Mouse (Mus musculus) liver, postnatal 0 days (tissue): ENCODE data around the gene Wfikkn2.

Experiments
- CTCF ChIP-seq: sonication (generic); IDR thresholded peaks from 2 replicates; pipeline ENCODE4 v1.5.1; 2016; ENCODE audit warnings: antibody characterized with exemption, low read depth
- EP300 ChIP-seq: IDR thresholded peaks from 2 replicates; pipeline ENCODE4 v1.6.1; 2016; ENCODE audit warnings: antibody characterized with exemption, low read depth, mild to moderate bottlenecking

GRCm38 (mm10) chr11:94209695-94210131 lies 36.1 kb downstream of the Wfikkn2 start:
- TF ChIP-seq CTCF (no peak), EP300 (no peak)
